Mouse (Mus musculus) MEL (cell line): Measurements from ENCODE around the gene Upp2. TPM values are rescaled to one million over a fixed set of nuclear protein-coding genes. Genes with fewer than 3 reads are reported as not detected.

ENCODE experiments used
- DNase-seq: peaks from one replicate; pipeline ENCODE4 v3.0.0; 2011; ENCODE audit warnings: low read depth, low spot score
- H3K27ac ChIP-seq: 2 replicates; pipeline ENCODE4 v1.5.1; 2012; ENCODE audit warnings: low read depth, mild to moderate bottlenecking, control low read depth, low read length, moderate library complexity; ENCODE audit not compliant: control insufficient read depth
- H3K27me3 ChIP-seq, 2 experiments: fragments of 150-350 bp in 1 of 2; sonication (generic) in 1 of 2; 2 replicates each; pipeline ENCODE4 v1.6.1; 2012; ENCODE audit warnings: low read length in 2 of 2, mild to moderate bottlenecking in 2 of 2, improper control_type of control experiment in 1 of 2, moderate library complexity in 1 of 2; ENCODE audit not compliant: insufficient read depth in 2 of 2, control insufficient read depth in 1 of 2
- H3K36me3 ChIP-seq, 2 experiments: 2 replicates each; pipeline ENCODE4 v1.6.1; 2012 to 2014; ENCODE audit warnings: low read length in 2 of 2, improper control_type of control experiment in 1 of 2, inconsistent platforms in 1 of 2, mild to moderate bottlenecking in 1 of 2; ENCODE audit not compliant: insufficient read depth in 2 of 2, control insufficient read depth in 1 of 2
- H3K4me1 ChIP-seq, 2 experiments: fragments of 150-350 bp in 1 of 2; sonication (generic) in 1 of 2; 2 replicates each; pipeline ENCODE4 v1.6.1; 2012; ENCODE audit warnings: low read length in 2 of 2, improper control_type of control experiment in 1 of 2, mild to moderate bottlenecking in 1 of 2; ENCODE audit not compliant: insufficient read depth in 2 of 2, control insufficient read depth in 1 of 2
- H3K4me3 ChIP-seq, 2 experiments: fragments of 150-350 bp in 1 of 2; sonication (generic) in 1 of 2; 2 replicates each; pipeline ENCODE4 v1.5.1; 2012; ENCODE audit warnings: low read depth in 2 of 2, low read length in 2 of 2, mild to moderate bottlenecking in 2 of 2, moderate library complexity in 2 of 2, control low read depth in 1 of 2, improper control_type of control experiment in 1 of 2; ENCODE audit not compliant: control insufficient read depth in 1 of 2, insufficient read depth in 1 of 2
- H3K79me2 ChIP-seq: 2 replicates; pipeline ENCODE4 v1.6.1; 2012; ENCODE audit warnings: mild to moderate bottlenecking, low read length, moderate library complexity; ENCODE audit not compliant: control insufficient read depth, poor library complexity, insufficient read depth
- H3K9ac ChIP-seq: 2 replicates; pipeline ENCODE4 v1.6.1; 2012; ENCODE audit warnings: low read depth, mild to moderate bottlenecking, control low read depth, low read length, moderate library complexity; ENCODE audit not compliant: control insufficient read depth, poor library complexity, severe bottlenecking
- H3K9me3 ChIP-seq: fragments of 150-350 bp; sonication (generic); replicated peaks from 2 replicates; pipeline ENCODE4 v1.6.1; 2012; ENCODE audit warnings: mild to moderate bottlenecking, low read length, improper control_type of control experiment, moderate library complexity; ENCODE audit not compliant: insufficient read depth
- BHLHE40 ChIP-seq: IDR thresholded peaks from 2 replicates; pipeline ENCODE4 v1.6.1; 2012; ENCODE audit warnings: low read depth, mild to moderate bottlenecking, inconsistent platforms, low read length, improper control_type of control experiment, borderline replicate concordance
- CHD1 ChIP-seq: IDR thresholded peaks from 2 replicates; pipeline ENCODE4 v1.6.1; 2012; ENCODE audit warnings: low read depth, mild to moderate bottlenecking, inconsistent platforms, low read length, improper control_type of control experiment
- CHD2 ChIP-seq: IDR thresholded peaks from 2 replicates; pipeline ENCODE4 v1.6.1; 2011; ENCODE audit warnings: low read length, improper control_type of control experiment
- ELF1 ChIP-seq: IDR thresholded peaks from 2 replicates; pipeline ENCODE4 v1.6.1; 2014; ENCODE audit warnings: low read depth, mild to moderate bottlenecking, inconsistent platforms, low read length, improper control_type of control experiment, moderate library complexity
- EP300 ChIP-seq, 2 experiments: IDR thresholded peaks; 2 replicates each; pipeline ENCODE4 v1.6.1; 2011; ENCODE audit warnings: improper control_type of control experiment in 2 of 2, low read length in 2 of 2, low read depth in 1 of 2, mild to moderate bottlenecking in 1 of 2
- ETS1 ChIP-seq: IDR thresholded peaks from 2 replicates; pipeline ENCODE4 v1.6.1; 2012; ENCODE audit warnings: low read depth, mild to moderate bottlenecking, inconsistent platforms, low read length, improper control_type of control experiment, moderate library complexity
- GATA1 ChIP-seq: IDR thresholded peaks from 2 replicates; pipeline ENCODE4 v1.6.1; 2011; ENCODE audit warnings: low read depth, low read length, improper control_type of control experiment
- HCFC1 ChIP-seq: IDR thresholded peaks from 2 replicates; pipeline ENCODE4 v1.6.1; 2012; ENCODE audit warnings: low read depth, mild to moderate bottlenecking, inconsistent platforms, low read length, improper control_type of control experiment, moderate library complexity
- KAT2A ChIP-seq: conservative IDR thresholded peaks from 2 replicates; pipeline ENCODE4 v1.6.1; 2012; ENCODE audit warnings: low read depth, low read length, improper control_type of control experiment, inconsistent platforms
- MAFK ChIP-seq: IDR thresholded peaks from 2 replicates; pipeline ENCODE4 v1.6.1; 2011; ENCODE audit warnings: low read depth, mild to moderate bottlenecking, low read length, improper control_type of control experiment, borderline replicate concordance
- MAX ChIP-seq: IDR thresholded peaks from 2 replicates; pipeline ENCODE4 v1.6.1; 2011; ENCODE audit warnings: low read length, improper control_type of control experiment
- MXI1 ChIP-seq: IDR thresholded peaks from 2 replicates; pipeline ENCODE4 v1.6.1; 2011; ENCODE audit warnings: mild to moderate bottlenecking, low read depth, low read length, improper control_type of control experiment
- NELFE ChIP-seq: IDR thresholded peaks from 2 replicates; pipeline ENCODE4 v1.6.1; 2011; ENCODE audit warnings: low read depth, low read length, improper control_type of control experiment
- NRF1 ChIP-seq: IDR thresholded peaks from 2 replicates; pipeline ENCODE4 v1.6.1; 2014; ENCODE audit warnings: low read depth, mild to moderate bottlenecking, inconsistent platforms, low read length, improper control_type of control experiment, moderate library complexity; ENCODE audit not compliant: poor library complexity, insufficient read depth, severe bottlenecking
- POLR2A ChIP-seq, 2 experiments: IDR thresholded peaks; 2 replicates each; pipeline ENCODE4 v1.6.1; 2011 to 2012; ENCODE audit warnings: low read length in 2 of 2, mild to moderate bottlenecking in 2 of 2, control low read depth in 1 of 2, improper control_type of control experiment in 1 of 2, low read depth in 1 of 2, moderate library complexity in 1 of 2; ENCODE audit not compliant: control insufficient read depth in 1 of 2, insufficient read depth in 1 of 2, poor library complexity in 1 of 2
- POLR2AphosphoS2 ChIP-seq: IDR thresholded peaks from 2 replicates; pipeline ENCODE4 v1.6.1; 2011; ENCODE audit warnings: low read length, improper control_type of control experiment
- POLR2AphosphoS5 ChIP-seq: IDR thresholded peaks from 2 replicates; pipeline ENCODE4 v1.6.1; 2012; ENCODE audit warnings: low read depth, borderline replicate concordance, mild to moderate bottlenecking, inconsistent platforms, low read length, moderate library complexity, mixed read lengths
- SIN3A ChIP-seq: IDR thresholded peaks from 2 replicates; pipeline ENCODE4 v1.6.1; 2012; ENCODE audit warnings: low read length, improper control_type of control experiment, inconsistent platforms
- SMC3 ChIP-seq: IDR thresholded peaks from 2 replicates; pipeline ENCODE4 v1.6.1; 2011; ENCODE audit warnings: low read depth, low read length, improper control_type of control experiment
- TCF12 ChIP-seq: IDR thresholded peaks from 2 replicates; pipeline ENCODE4 v1.6.1; 2014; ENCODE audit warnings: low read depth, mild to moderate bottlenecking, inconsistent platforms, low read length, improper control_type of control experiment, moderate library complexity
- UBTF ChIP-seq: IDR thresholded peaks from 2 replicates; pipeline ENCODE4 v1.6.1; 2012; ENCODE audit warnings: low read depth, mild to moderate bottlenecking, inconsistent platforms, low read length, improper control_type of control experiment, moderate library complexity, borderline replicate concordance; ENCODE audit not compliant: insufficient read depth
- USF1 ChIP-seq: IDR thresholded peaks from 2 replicates; pipeline ENCODE4 v1.6.1; 2014; ENCODE audit warnings: low read depth, mild to moderate bottlenecking, inconsistent platforms, low read length, improper control_type of control experiment, moderate library complexity
- USF2 ChIP-seq, 2 experiments: IDR thresholded peaks; 2 replicates each; pipeline ENCODE4 v1.6.1; 2011 to 2012; ENCODE audit warnings: improper control_type of control experiment in 2 of 2, low read length in 2 of 2, borderline replicate concordance in 1 of 2, inconsistent platforms in 1 of 2, low read depth in 1 of 2, mild to moderate bottlenecking in 1 of 2; ENCODE audit not compliant: insufficient read depth in 1 of 2
- ZC3H11A ChIP-seq: IDR thresholded peaks from 2 replicates; pipeline ENCODE4 v1.6.1; 2012; ENCODE audit warnings: low read depth, mild to moderate bottlenecking, inconsistent platforms, low read length, improper control_type of control experiment
- polyA plus RNA-seq, 2 experiments: library from polyadenylated mRNA; stranded (reverse) in 1 of 2; unstranded in 1 of 2; fragments of >175 nt in 1 of 2; fragments of >200 nt in 1 of 2; gene quantifications; 2 replicates each; pipeline versions ENCODE4 v1.2.1 to v1.2.4; 2012; ENCODE audit warnings: low replicate concordance in 2 of 2, low read depth in 1 of 2; ENCODE audit not compliant: insufficient read length in 2 of 2, insufficient read depth in 1 of 2, missing spikeins in 1 of 2
- total RNA-seq: library from RNA; depleted of rRNA; stranded (reverse); fragments of 300-350 nt; gene quantifications from 2 replicates; pipeline ENCODE4 v1.2.3, GENCODE M21; 2012

The Upp2 gene
- total and polyA plus RNA-seq, 3 experiments: not detected

DNA sequence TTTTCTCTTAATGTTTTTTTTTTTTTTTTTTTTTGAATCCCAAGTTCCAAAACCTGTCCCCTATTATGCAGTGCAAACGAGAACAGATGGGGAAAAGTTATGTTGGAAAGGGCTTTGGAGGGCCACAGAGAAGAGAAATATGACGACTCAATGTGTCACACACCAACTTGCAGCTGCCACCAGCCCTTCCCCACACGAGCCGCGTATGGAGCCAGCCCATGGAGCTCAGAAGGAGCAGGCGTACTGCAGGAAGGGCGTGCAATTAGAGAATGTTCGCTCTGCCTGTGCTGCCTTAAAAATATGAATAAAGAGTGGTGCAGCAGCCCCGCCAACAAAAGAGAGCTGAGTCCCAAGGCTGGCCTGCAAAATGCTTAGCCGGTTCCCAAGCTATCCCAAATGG is 19.2 kb downstream of the Upp2 start:
- H3K9ac ChIP-seq: no peak overlapping the region
- no peaks in the 10 kb centered on the region for H3K36me3 ChIP-seq
- no peaks in the 10 kb centered on the region for H3K79me2 ChIP-seq
- no peaks in the 10 kb centered on the region for H3K9me3 ChIP-seq
- H3K4me3 ChIP-seq: no peak overlapping the region
- H3K27me3 ChIP-seq: no peaks in the 10 kb centered on the region
- H3K4me1 ChIP-seq: no peaks in the 10 kb centered on the region
- H3K27ac ChIP-seq: no peak overlapping the region
- no peak for TF ChIP-seq MAX
- TF ChIP-seq SMC3: no peak
- TF ChIP-seq MAFK: no peak
- no peak for TF ChIP-seq CHD2
- TF ChIP-seq SIN3A: no peak
- TF ChIP-seq BHLHE40: no peak
- no peak for TF ChIP-seq USF2 (IDR thresholded peaks at IDR 0.05; ENCODE audit: borderline replicate concordance in 1 of 2, insufficient read depth in 1 of 2, low read depth in 1 of 2, low read length in 2 of 2)
- TF ChIP-seq MXI1: no peak
- TF ChIP-seq HCFC1: no peak
- TF ChIP-seq UBTF: no peak
- no peak for TF ChIP-seq TCF12
- TF ChIP-seq POLR2AphosphoS2: no peak
- TF ChIP-seq POLR2A (IDR thresholded peaks at IDR 0.05; ENCODE audit: control insufficient read depth in 1 of 2, insufficient read depth in 1 of 2, low read depth in 1 of 2, low read length in 2 of 2, poor library complexity in 1 of 2): no peak
- TF ChIP-seq ETS1: no peak
- TF ChIP-seq ZC3H11A: no peak
- no peak for TF ChIP-seq GATA1
- TF ChIP-seq NRF1: no peak
- TF ChIP-seq EP300 (IDR thresholded peaks at IDR 0.05; ENCODE audit: low read depth in 1 of 2, low read length in 2 of 2): no peak
- TF ChIP-seq POLR2AphosphoS5: no peak
- no peak for DNase-seq

DNA sequence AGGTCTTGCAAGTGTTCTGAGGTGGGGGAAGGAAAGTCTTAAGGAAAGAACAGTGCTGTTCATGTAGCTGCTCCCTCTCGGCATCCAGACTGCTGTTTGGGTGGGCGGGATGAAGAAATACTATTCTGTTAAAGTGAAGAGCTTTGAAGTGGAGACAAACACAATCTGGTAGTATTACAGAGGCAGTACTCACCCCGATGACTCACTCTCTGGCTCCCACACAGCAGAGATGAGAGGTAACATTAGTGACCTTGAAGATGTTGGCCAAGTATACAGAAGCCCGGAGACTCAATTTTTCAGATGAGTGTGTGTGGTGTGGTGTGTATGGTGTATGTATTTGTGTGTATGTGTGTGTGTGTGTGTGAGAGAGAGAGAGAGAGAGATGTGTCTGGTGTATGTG is 22.5 kb downstream of the Upp2 start:
- no peaks in the 10 kb centered on the region for H3K4me1 ChIP-seq
- H3K27me3 ChIP-seq: no peaks in the 10 kb centered on the region
- H3K79me2 ChIP-seq: no peaks in the 10 kb centered on the region
- DNase-seq: no peak
- H3K36me3 ChIP-seq: no peaks in the 10 kb centered on the region
- no peak overlapping the region for H3K4me3 ChIP-seq
- H3K9ac ChIP-seq: no peak overlapping the region
- H3K9me3 ChIP-seq: no peaks in the 10 kb centered on the region
- TF ChIP-seq ELF1 (no peak), KAT2A (no peak), NRF1 (no peak), USF1 (no peak), BHLHE40 (no peak), HCFC1 (no peak), CHD1 (no peak), NELFE (no peak)
- H3K27ac ChIP-seq: no peak overlapping the region
